Mouse (Mus musculus) embryonic fibroblast, embryonic 13.5 days (primary cell): ENCODE measurements around the gene Htra3.

Source experiments
- CTCF ChIP-seq: IDR thresholded peaks from 2 replicates; pipeline ENCODE4 v1.5.1; 2011; ENCODE audit warnings: mild to moderate bottlenecking, control low read depth, low read length, moderate library complexity, borderline replicate concordance; ENCODE audit not compliant: insufficient read depth
- POLR2A ChIP-seq: IDR thresholded peaks from 2 replicates; pipeline ENCODE4 v1.6.1; 2011; ENCODE audit warnings: low read depth, mild to moderate bottlenecking, control low read depth, low read length, moderate library complexity

GRCm38 (mm10) chr5:35653743-35654395, 25.7 kb downstream of the Htra3 start:
- TF ChIP-seq CTCF = no peak
- TF ChIP-seq POLR2A = no peak
